Mouse (Mus musculus) liver, adult 2 months (tissue): ENCODE data around the gene Uhrf1.

Source experiments
- CTCF ChIP-seq: fragments of 200-500 bp; IDR thresholded peaks from 2 replicates; pipeline ENCODE4 v1.5.1; 2011; ENCODE audit warnings: low read depth, low read length, control low read depth
- POLR2A ChIP-seq: fragments of 200-500 bp; IDR thresholded peaks from 2 replicates; pipeline ENCODE4 v1.6.1; 2011; ENCODE audit warnings: low read length, control low read depth; ENCODE audit not compliant: insufficient read depth; ENCODE audit errors: extremely low read depth

- TF ChIP-seq POLR2A: no peak
- TF ChIP-seq CTCF: no peak
Observed at GRCm38 (mm10) chr17:56273482-56273881, 29.6 kb upstream of the Uhrf1 start.
